Mouse (Mus musculus): Measurements from ENCODE around the gene Glrx5. TPM values are rescaled to one million over a fixed set of nuclear protein-coding genes. Genes with fewer than 3 reads are reported as not detected.

Gene Glrx5
- total and polyA plus RNA-seq, 3 experiments, result 86.5 to 103 (median 94.7) TPM

- WGBS, result 64% methylated on average over 3 of the region's 3 CpGs
- intact Hi-C loops (cut with DNase I), result no loop called here
- DNase-seq, result no peak
These were observed 44.0 kb downstream of the Glrx5 start for GRCm38 (mm10) chr12:105076511-105076910.

GRCm38 (mm10) chr12:105077232-105077631 lies 44.7 kb downstream of the Glrx5 start:
- no peaks in the 10 kb centered on the region for H3K36me3 ChIP-seq (ENCODE audit: control insufficient read depth, insufficient read depth, low read length)
- no peaks in the 10 kb centered on the region for H3K27me3 ChIP-seq (ENCODE audit: control insufficient read depth, insufficient read depth, low read length)
- DNase-seq, result no peak
- no peak overlapping the region for H3K4me3 ChIP-seq
- WGBS, result 79% methylated on average over 2 of the region's 2 CpGs
- no peaks in the 10 kb centered on the region for H3K4me1 ChIP-seq (ENCODE audit: control insufficient read depth, insufficient read depth, low read length)
- no peak overlapping the region for H3K27ac ChIP-seq
- no peaks in the 10 kb centered on the region for H3K79me2 ChIP-seq (replicated peaks; ENCODE audit: control insufficient read depth, insufficient read depth, low read length)
- no peak for TF ChIP-seq EP300 (IDR thresholded peaks at IDR 0.05; ENCODE audit: insufficient read depth, low read depth, low read length)
- TF ChIP-seq POLR2A (IDR thresholded peaks at IDR 0.05; ENCODE audit: insufficient read depth, low read depth, low read length), result no peak
- TF ChIP-seq CTCF (IDR thresholded peaks at IDR 0.05), result no peak
- H3K9ac ChIP-seq (ENCODE audit: low read depth, low read length), result no peak overlapping the region
- intact Hi-C loops (cut with DNase I), result no loop called here

More at GRCm38 (mm10) chr12:105076511-105076910, 44.0 kb downstream of the Glrx5 start:
- Histone ChIP-seq H3K27ac (no peak overlapping the region), H3K36me3 (ENCODE audit: control insufficient read depth, insufficient read depth, low read length) (no peaks in the 10 kb centered on the region), H3K4me3 (no peak overlapping the region), H3K4me1 (ENCODE audit: control insufficient read depth, insufficient read depth, low read length) (no peaks in the 10 kb centered on the region), H3K9ac (ENCODE audit: low read depth, low read length) (no peak overlapping the region), H3K27me3 (ENCODE audit: control insufficient read depth, insufficient read depth, low read length) (no peaks in the 10 kb centered on the region), H3K79me2 (replicated peaks; ENCODE audit: control insufficient read depth, insufficient read depth, low read length) (no peaks in the 10 kb centered on the region)
- TF ChIP-seq CTCF (IDR thresholded peaks at IDR 0.05), result no peak
- no peak for TF ChIP-seq EP300 (IDR thresholded peaks at IDR 0.05; ENCODE audit: insufficient read depth, low read depth, low read length)
- TF ChIP-seq POLR2A (IDR thresholded peaks at IDR 0.05; ENCODE audit: insufficient read depth, low read depth, low read length), result no peak

- no peak for DNase-seq
- no peak overlapping the region for H3K27ac ChIP-seq
- no peaks in the 10 kb centered on the region for H3K36me3 ChIP-seq (ENCODE audit: control insufficient read depth, insufficient read depth, low read length)
- H3K9ac ChIP-seq (ENCODE audit: low read depth, low read length), result no peak overlapping the region
- WGBS, result 31% methylated on average over 5 of the region's 5 CpGs
- intact Hi-C loops (cut with DNase I), result no loop called here
- no peaks in the 10 kb centered on the region for H3K4me1 ChIP-seq (ENCODE audit: control insufficient read depth, insufficient read depth, low read length)
- no peaks in the 10 kb centered on the region for H3K27me3 ChIP-seq (ENCODE audit: control insufficient read depth, insufficient read depth, low read length)
- no peaks in the 10 kb centered on the region for H3K79me2 ChIP-seq (replicated peaks; ENCODE audit: control insufficient read depth, insufficient read depth, low read length)
- H3K4me3 ChIP-seq, result no peak overlapping the region
- TF ChIP-seq POLR2A (IDR thresholded peaks at IDR 0.05; ENCODE audit: insufficient read depth, low read depth, low read length), result no peak
- TF ChIP-seq CTCF (IDR thresholded peaks at IDR 0.05), result no peak
These were observed 51.7 kb downstream of the Glrx5 start for GRCm38 (mm10) chr12:105084171-105084570.

- 79% methylated on average over 6 of the region's 6 CpGs for WGBS
- Histone ChIP-seq H3K36me3 (ENCODE audit: control insufficient read depth, insufficient read depth, low read length) (no peaks in the 10 kb centered on the region), H3K27ac (no peak overlapping the region), H3K9ac (ENCODE audit: low read depth, low read length) (no peak overlapping the region), H3K4me1 (ENCODE audit: control insufficient read depth, insufficient read depth, low read length) (no peaks in the 10 kb centered on the region), H3K27me3 (ENCODE audit: control insufficient read depth, insufficient read depth, low read length) (no peaks in the 10 kb centered on the region), H3K79me2 (replicated peaks; ENCODE audit: control insufficient read depth, insufficient read depth, low read length) (no peaks in the 10 kb centered on the region), H3K4me3 (no peak overlapping the region)
- intact Hi-C loops (cut with DNase I), result no loop called here
- no peak for DNase-seq
- no peak for TF ChIP-seq EP300 (IDR thresholded peaks at IDR 0.05; ENCODE audit: insufficient read depth, low read depth, low read length)
- TF ChIP-seq CTCF (IDR thresholded peaks at IDR 0.05), result no peak
- no peak for TF ChIP-seq POLR2A (IDR thresholded peaks at IDR 0.05; ENCODE audit: insufficient read depth, low read depth, low read length)
These were observed 52.3 kb downstream of the Glrx5 start for GRCm38 (mm10) chr12:105084816-105085215.

- DNase-seq, result no peak
- Histone ChIP-seq H3K27ac (no peak overlapping the region), H3K4me3 (no peak overlapping the region), H3K9ac (ENCODE audit: low read depth, low read length) (no peak overlapping the region), H3K79me2 (replicated peaks; ENCODE audit: control insufficient read depth, insufficient read depth, low read length) (no peaks in the 10 kb centered on the region), H3K27me3 (ENCODE audit: control insufficient read depth, insufficient read depth, low read length) (no peaks in the 10 kb centered on the region), H3K4me1 (ENCODE audit: control insufficient read depth, insufficient read depth, low read length) (no peaks in the 10 kb centered on the region), H3K36me3 (ENCODE audit: control insufficient read depth, insufficient read depth, low read length) (no peaks in the 10 kb centered on the region)
- TF ChIP-seq EP300 (IDR thresholded peaks at IDR 0.05; ENCODE audit: insufficient read depth, low read depth, low read length), result no peak
- no peak for TF ChIP-seq CTCF (IDR thresholded peaks at IDR 0.05)
- no peak for TF ChIP-seq POLR2A (IDR thresholded peaks at IDR 0.05; ENCODE audit: insufficient read depth, low read depth, low read length)
- WGBS, result 78% methylated on average over 12 of the region's 12 CpGs
- intact Hi-C loops (cut with DNase I), result no loop called here
These were observed 52.8 kb downstream of the Glrx5 start for GRCm38 (mm10) chr12:105085296-105085695.

GRCm38 (mm10) chr12:105086781-105087180 lies 54.3 kb downstream of the Glrx5 start:
- Histone ChIP-seq H3K4me3 (no peak overlapping the region), H3K27ac (no peak overlapping the region), H3K36me3 (ENCODE audit: control insufficient read depth, insufficient read depth, low read length) (no peaks in the 10 kb centered on the region), H3K27me3 (ENCODE audit: control insufficient read depth, insufficient read depth, low read length) (no peaks in the 10 kb centered on the region), H3K79me2 (replicated peaks; ENCODE audit: control insufficient read depth, insufficient read depth, low read length) (no peaks in the 10 kb centered on the region), H3K4me1 (ENCODE audit: control insufficient read depth, insufficient read depth, low read length) (no peaks in the 10 kb centered on the region), H3K9ac (ENCODE audit: low read depth, low read length) (no peak overlapping the region)
- intact Hi-C loops (cut with DNase I), result no loop called here
- TF ChIP-seq POLR2A (IDR thresholded peaks at IDR 0.05; ENCODE audit: insufficient read depth, low read depth, low read length), result no peak
- TF ChIP-seq EP300 (IDR thresholded peaks at IDR 0.05; ENCODE audit: insufficient read depth, low read depth, low read length), result no peak
- no peak for TF ChIP-seq CTCF (IDR thresholded peaks at IDR 0.05)
- WGBS, result 83% methylated on average over 6 of the region's 6 CpGs
- DNase-seq, result no peak

Data from heart, adult 2 months (tissue).